Mouse (Mus musculus): ENCODE measurements at regions not wholly inside any gene's neighbourhood (a gene's known extent, or its start where the extent isn't known, plus 50 kb on each side); places are given as distances from the start of the nearest gene placed in this dataset.

DNA sequence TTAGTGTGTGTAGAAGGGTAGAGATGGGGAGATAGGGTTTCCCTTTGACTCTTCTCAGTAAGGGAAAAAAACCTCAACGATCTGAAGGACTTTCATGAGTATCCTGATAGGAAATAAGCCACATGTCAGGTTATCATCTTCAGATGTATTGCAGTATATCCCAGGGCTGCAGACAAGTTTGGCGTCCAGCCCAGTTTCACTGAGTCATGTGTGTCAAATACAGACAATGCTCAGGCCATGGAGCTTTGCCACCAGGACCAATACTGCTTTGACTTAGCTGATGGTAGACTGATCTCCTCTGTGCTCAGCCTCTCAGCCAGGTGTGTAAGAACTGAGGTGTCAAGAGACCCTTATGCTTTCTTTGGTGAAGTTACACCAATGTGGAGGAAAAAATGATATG is 62.9 kb downstream of the Cst10 start:
- Histone ChIP-seq H3K4me1 (replicated peaks) (no peaks in the 10 kb centered on the region), H3K36me3 (no peaks in the 10 kb centered on the region), H3K9ac (no peak overlapping the region), H3K27me3 (no peaks in the 10 kb centered on the region), H3K4me2 (no peak overlapping the region), H3K9me3 (replicated peaks) (no peaks in the 10 kb centered on the region), H3K27ac (no peak overlapping the region), H3K4me3 (no peak overlapping the region)
- ATAC-seq (replicated peaks; ENCODE audit: insufficient number of reproducible peaks, insufficient read depth, low FRiP score, low read depth): no peak
- WGBS: 67% methylated on average over 2 of the region's 2 CpGs

DNA sequence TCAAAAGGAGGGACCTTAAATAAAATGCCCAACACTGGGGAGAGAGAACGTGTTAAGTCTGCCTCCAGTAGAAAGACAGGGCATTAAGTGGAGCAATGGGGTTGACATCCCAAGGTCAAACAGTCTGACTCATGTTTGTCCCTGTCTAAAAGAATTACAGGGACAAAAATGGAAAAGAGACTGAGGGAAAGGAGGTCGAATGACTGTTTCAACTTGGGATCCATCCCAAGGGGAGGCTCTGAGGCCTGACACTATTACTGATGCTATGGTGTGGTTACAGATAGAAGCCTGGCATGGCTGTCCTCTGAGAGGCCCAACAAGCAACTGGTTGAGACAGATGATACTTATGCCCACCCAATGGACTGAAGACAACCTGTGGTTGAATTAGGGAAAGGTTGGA is 67.6 kb downstream of the Cst10 start:
- Histone ChIP-seq H3K4me3 (no peak overlapping the region), H3K27ac (no peak overlapping the region), H3K36me3 (no peaks in the 10 kb centered on the region), H3K4me1 (replicated peaks) (no peaks in the 10 kb centered on the region), H3K4me2 (no peak overlapping the region), H3K9ac (no peak overlapping the region), H3K27me3 (no peaks in the 10 kb centered on the region), H3K9me3 (replicated peaks) (no peaks in the 10 kb centered on the region)
- no peak for ATAC-seq (replicated peaks; ENCODE audit: insufficient number of reproducible peaks, insufficient read depth, low FRiP score, low read depth)
- WGBS: 57% methylated on average over 2 of the region's 2 CpGs

DNA sequence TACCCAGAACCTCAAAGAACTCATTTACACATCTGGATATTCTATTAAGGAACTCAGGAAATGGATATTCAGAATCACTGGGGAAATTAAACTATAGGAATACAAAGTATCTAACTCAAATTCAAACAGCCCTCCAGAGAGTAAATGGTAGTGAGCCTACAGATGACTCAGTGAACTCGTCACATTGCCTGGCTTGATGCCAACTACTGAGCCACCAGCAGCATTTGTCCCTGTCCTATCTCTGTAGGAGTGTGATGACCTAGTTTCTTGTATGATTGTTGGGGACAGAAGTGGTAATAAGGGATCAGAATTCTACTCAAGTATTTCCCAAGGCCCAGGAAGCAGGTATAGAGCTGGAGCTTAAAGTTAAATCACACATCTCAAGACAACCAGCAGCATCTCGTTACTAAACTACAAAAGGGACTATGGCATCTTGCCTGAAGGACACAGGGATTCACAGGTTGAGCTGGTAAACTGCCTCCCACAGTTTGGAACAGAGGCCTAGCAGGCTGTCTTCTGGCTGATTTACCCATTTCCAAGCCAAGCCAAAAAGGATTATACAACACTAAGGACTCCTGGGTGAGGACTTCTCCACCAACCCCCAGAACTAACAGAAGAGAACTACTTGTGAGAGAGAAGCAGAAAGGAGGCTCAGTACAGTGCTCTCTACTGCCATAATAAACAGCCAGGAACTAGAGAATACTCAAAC is 88.6 kb downstream of the Cst10 start:
- Histone ChIP-seq H3K4me3 (no peak overlapping the region), H3K27ac (no peak overlapping the region), H3K9me3 (replicated peaks) (no peaks in the 10 kb centered on the region), H3K4me1 (replicated peaks) (no peaks in the 10 kb centered on the region), H3K36me3 (no peaks in the 10 kb centered on the region), H3K27me3 (no peaks in the 10 kb centered on the region), H3K4me2 (no peak overlapping the region), H3K9ac (no peak overlapping the region)
- WGBS: 48% methylated on average over 2 of the region's 2 CpGs
- ATAC-seq (replicated peaks; ENCODE audit: insufficient number of reproducible peaks, insufficient read depth, low FRiP score, low read depth): no peak

DNA sequence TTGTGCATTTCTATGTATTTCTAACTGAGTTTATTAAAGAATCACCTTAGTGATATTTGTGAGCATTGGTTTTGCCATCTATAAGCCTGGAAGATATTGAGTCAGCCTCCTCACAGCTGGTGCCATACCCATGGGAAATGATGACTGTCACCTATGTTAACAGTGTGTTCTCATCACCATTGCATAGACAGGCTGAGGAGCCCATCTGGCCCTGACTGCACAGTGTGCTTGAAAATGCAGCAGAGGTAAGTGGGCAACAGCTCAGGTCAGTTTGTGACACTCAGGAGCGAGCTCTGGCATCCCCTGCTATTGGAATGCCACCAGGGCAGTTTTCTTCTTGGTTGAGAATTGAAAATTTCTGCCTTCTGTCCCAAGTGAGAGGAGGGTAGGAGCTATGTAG is 108.0 kb downstream of the Cst10 start:
- no peaks in the 10 kb centered on the region for H3K9me3 ChIP-seq (replicated peaks)
- whole genome bisulfite sequencing: 70% methylated on average over 1 of the region's 1 CpGs
- no peak overlapping the region for H3K9ac ChIP-seq
- no peaks in the 10 kb centered on the region for H3K36me3 ChIP-seq
- ATAC-seq (replicated peaks; ENCODE audit: insufficient number of reproducible peaks, insufficient read depth, low FRiP score, low read depth): no peak
- no peak overlapping the region for H3K4me3 ChIP-seq
- H3K4me1 ChIP-seq (replicated peaks): no peaks in the 10 kb centered on the region
- H3K27ac ChIP-seq: no peak overlapping the region
- H3K27me3 ChIP-seq: no peaks in the 10 kb centered on the region
- H3K4me2 ChIP-seq: no peak overlapping the region

DNA sequence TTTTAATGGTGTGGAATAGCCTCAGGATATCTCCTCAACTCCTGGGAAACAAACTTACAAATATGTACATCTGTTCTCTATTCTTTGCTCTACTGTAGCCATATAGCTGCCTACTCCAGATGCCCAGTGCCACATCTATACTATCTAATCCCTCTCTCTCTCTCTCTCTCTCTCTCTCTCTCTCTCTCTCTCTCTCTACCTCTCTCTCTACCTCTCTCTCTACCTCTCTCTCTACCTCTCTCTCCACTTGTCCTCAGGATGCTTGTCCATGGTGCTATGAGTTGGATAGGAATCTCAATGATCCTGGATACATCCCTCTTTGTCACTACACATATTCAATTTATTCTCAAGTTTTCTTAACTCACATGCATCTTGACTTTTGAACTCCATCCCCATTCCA is 119.6 kb downstream of the Cst10 start:
- Histone ChIP-seq H3K27me3 (no peaks in the 10 kb centered on the region), H3K36me3 (no peaks in the 10 kb centered on the region), H3K4me1 (replicated peaks) (no peaks in the 10 kb centered on the region), H3K27ac (no peak overlapping the region), H3K9ac (no peak overlapping the region), H3K9me3 (replicated peaks) (no peaks in the 10 kb centered on the region), H3K4me2 (no peak overlapping the region), H3K4me3 (no peak overlapping the region)
- no peak for ATAC-seq (replicated peaks; ENCODE audit: insufficient number of reproducible peaks, insufficient read depth, low FRiP score, low read depth)

DNA sequence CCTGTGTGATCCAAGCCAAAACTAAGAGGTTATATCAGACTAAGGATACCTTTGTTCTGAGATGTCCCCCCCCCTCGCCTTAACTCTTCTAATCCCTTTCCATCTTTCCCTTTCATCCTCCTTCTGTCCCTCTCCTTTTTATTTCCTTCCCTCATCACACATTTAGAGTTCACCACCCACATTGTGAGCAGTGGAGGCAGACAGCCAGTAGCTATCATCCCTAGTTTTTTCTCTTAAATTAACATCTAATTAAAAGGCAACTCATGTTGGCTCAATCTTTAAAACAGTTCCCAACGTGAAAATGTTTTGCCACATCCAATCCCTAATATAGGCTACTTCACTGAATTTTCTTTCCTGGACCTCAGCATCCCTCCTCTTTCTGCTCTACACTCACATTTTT is 138.0 kb downstream of the Cst10 start:
- 60% methylated on average over 2 of the region's 2 CpGs for WGBS
- H3K9ac ChIP-seq: no peak overlapping the region
- no peak overlapping the region for H3K4me2 ChIP-seq
- ATAC-seq (replicated peaks; ENCODE audit: insufficient number of reproducible peaks, insufficient read depth, low FRiP score, low read depth): no peak
- no peaks in the 10 kb centered on the region for H3K27me3 ChIP-seq
- H3K4me1 ChIP-seq (replicated peaks): no peaks in the 10 kb centered on the region
- no peaks in the 10 kb centered on the region for H3K36me3 ChIP-seq
- no peak overlapping the region for H3K27ac ChIP-seq
- no peak overlapping the region for H3K4me3 ChIP-seq
- no peaks in the 10 kb centered on the region for H3K9me3 ChIP-seq (replicated peaks)

DNA sequence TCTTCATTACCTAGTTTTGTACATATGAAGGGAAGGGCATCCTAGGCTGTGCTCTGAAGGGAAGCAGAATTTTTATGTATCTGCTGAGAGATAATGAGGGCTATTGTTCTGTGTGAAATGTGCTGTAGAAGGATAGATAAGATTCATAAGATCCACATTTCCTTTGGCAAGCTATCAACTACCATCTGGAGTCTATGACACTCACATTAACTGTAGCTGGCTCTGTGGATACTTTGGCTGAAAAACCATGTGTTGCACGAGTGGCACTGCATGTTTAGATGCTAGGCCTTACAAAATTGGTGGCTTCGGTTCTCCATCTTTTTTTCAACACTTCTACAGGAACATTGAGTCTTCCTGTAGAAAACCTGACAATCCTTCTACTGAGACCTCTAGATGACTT is 140.9 kb downstream of the Cst10 start:
- H3K4me3 ChIP-seq: no peak overlapping the region
- no peak overlapping the region for H3K4me2 ChIP-seq
- no peak overlapping the region for H3K27ac ChIP-seq
- no peaks in the 10 kb centered on the region for H3K27me3 ChIP-seq
- 44% methylated on average over 2 of the region's 2 CpGs for WGBS
- no peak overlapping the region for H3K9ac ChIP-seq
- ATAC-seq (replicated peaks; ENCODE audit: insufficient number of reproducible peaks, insufficient read depth, low FRiP score, low read depth): no peak
- H3K36me3 ChIP-seq: no peaks in the 10 kb centered on the region
- no peaks in the 10 kb centered on the region for H3K9me3 ChIP-seq (replicated peaks)
- no peaks in the 10 kb centered on the region for H3K4me1 ChIP-seq (replicated peaks)

DNA sequence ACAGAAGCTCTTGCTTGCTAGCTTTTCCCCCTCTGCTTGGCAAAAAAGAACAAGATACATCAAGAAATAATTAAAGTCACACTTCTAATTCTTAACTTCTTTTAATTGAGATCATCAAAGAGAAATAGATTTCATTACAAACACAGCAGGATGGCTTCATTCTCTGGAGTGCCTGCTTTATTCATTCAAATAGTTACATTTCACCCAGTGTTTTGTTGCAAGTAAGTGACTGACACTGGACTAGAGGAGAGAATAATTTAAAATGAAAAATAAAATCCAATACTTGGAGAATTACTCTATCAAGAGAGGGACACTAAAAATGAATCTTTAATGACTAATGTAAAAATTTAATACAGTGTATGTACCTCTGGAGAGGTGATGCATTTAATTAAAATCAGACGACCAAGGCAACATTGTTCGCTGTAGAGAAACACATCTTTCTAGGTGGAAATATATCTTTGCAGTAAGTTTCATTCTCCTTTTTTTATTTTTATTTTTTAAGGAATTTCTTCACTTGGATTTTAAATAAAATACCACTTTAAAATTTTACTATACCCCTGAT is 141.9 kb downstream of the Cst10 start:
- no peaks in the 10 kb centered on the region for H3K9me3 ChIP-seq (replicated peaks)
- 82% methylated on average over 2 of the region's 2 CpGs for WGBS
- no peaks in the 10 kb centered on the region for H3K27me3 ChIP-seq
- no peaks in the 10 kb centered on the region for H3K36me3 ChIP-seq
- no peak overlapping the region for H3K4me2 ChIP-seq
- ATAC-seq (replicated peaks; ENCODE audit: insufficient number of reproducible peaks, insufficient read depth, low FRiP score, low read depth): no peak
- no peak overlapping the region for H3K4me3 ChIP-seq
- no peaks in the 10 kb centered on the region for H3K4me1 ChIP-seq (replicated peaks)
- H3K9ac ChIP-seq: no peak overlapping the region
- no peak overlapping the region for H3K27ac ChIP-seq

DNA sequence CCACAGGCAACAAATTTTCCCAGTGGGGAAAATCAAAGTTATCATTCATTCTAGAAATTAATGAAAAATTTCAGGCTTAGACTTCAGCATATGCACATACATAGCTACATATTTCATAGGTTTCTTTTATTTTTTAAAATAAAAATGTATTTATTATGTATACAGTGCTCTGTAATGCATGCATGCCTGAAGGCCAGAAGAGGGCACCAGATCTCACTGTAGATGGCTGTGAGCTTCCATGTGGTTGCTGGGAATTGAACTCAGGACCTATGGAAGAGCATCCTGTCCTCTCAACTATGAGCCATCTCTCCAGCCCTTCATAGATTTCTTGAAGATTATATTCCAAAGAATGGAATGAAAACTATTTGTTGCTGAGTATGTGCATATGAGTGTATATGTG is 150.4 kb downstream of the Cst10 start:
- H3K27me3 ChIP-seq: no peaks in the 10 kb centered on the region

DNA sequence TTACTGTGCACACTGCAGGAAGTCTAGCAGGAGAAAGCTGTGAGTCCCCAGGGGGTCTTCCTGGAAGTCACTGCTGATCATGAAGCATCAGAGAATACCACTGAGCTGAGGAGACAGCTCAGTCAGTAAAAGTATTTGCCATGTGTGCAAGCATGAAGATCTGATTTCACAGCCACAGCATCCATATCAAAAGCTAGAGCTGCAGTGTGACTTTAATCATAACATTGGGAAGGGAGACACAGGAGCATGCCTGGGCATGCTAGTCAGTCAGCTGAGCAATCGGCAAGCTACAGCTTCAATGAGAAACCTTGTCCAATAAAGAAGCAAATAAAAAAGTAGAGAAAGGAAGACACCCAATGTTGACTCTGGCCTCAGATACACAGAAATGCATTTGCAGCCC is 168.9 kb downstream of the Cst10 start:
- 73% methylated on average over 1 of the region's 1 CpGs for WGBS

More for the DNA sequence above, 150.4 kb downstream of the Cst10 start:
- H3K9me3 ChIP-seq (replicated peaks): no peaks in the 10 kb centered on the region
- H3K4me2 ChIP-seq: no peak overlapping the region
- no peak overlapping the region for H3K27ac ChIP-seq
- no peaks in the 10 kb centered on the region for H3K4me1 ChIP-seq (replicated peaks)
- no peak overlapping the region for H3K4me3 ChIP-seq
- H3K9ac ChIP-seq: no peak overlapping the region
- no peak for ATAC-seq (replicated peaks; ENCODE audit: insufficient number of reproducible peaks, insufficient read depth, low FRiP score, low read depth)
- H3K36me3 ChIP-seq: no peaks in the 10 kb centered on the region

DNA sequence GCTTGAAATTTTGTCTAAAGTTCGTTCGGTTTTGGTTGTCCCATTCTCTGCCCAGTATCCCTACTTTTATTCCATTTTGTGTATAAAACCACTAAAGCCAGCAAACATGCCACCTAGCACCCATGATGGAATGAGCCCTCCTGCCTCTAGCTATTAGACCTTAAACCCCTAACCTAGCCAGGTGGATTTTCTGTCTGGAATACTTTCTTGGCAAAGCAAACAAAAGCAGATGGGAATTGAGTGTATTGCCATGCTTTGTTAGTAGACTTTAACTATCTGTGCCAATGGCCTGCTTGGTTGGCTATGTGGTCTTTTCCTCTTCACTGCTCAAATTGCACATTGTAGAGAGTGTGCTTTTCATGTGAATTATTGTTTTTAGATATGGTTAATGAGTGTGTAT is 197.7 kb downstream of the Cst10 start:
- WGBS: 70% methylated on average over 2 of the region's 2 CpGs
- H3K27ac ChIP-seq: no peak overlapping the region
- no peak for ATAC-seq (replicated peaks; ENCODE audit: insufficient number of reproducible peaks, insufficient read depth, low FRiP score, low read depth)
- H3K9me3 ChIP-seq (replicated peaks): no peaks in the 10 kb centered on the region
- H3K4me2 ChIP-seq: no peak overlapping the region
- no peaks in the 10 kb centered on the region for H3K36me3 ChIP-seq
- no peaks in the 10 kb centered on the region for H3K27me3 ChIP-seq
- no peaks in the 10 kb centered on the region for H3K4me1 ChIP-seq (replicated peaks)
- H3K9ac ChIP-seq: no peak overlapping the region
- no peak overlapping the region for H3K4me3 ChIP-seq

More for the DNA sequence above, 168.9 kb downstream of the Cst10 start:
- no peaks in the 10 kb centered on the region for H3K27me3 ChIP-seq
- no peak overlapping the region for H3K4me2 ChIP-seq
- no peak for ATAC-seq (replicated peaks; ENCODE audit: insufficient number of reproducible peaks, insufficient read depth, low FRiP score, low read depth)
- H3K27ac ChIP-seq: no peak overlapping the region
- H3K9ac ChIP-seq: no peak overlapping the region
- H3K9me3 ChIP-seq (replicated peaks): no peaks in the 10 kb centered on the region
- no peaks in the 10 kb centered on the region for H3K4me1 ChIP-seq (replicated peaks)
- no peak overlapping the region for H3K4me3 ChIP-seq
- no peaks in the 10 kb centered on the region for H3K36me3 ChIP-seq

DNA sequence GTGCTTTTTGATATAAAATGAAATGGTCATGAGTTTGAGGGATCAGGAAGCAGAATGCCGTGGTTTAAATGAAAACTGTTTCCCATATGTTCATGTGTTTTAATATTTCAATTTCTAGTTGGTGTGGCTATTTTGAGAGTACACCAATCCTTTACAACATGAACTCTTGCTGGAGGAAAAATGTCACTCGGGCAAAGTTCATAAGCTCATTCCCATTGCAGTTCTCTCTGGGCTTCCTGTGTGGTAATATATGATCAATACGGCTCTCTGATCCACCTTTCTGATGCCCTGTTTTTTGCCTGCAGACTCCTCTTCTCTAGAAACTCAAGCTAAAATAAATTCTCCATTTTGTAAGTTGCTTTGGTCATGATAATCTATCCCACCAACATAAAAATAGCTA is 208.5 kb downstream of the Cst10 start:
- Histone ChIP-seq H3K9me3 (replicated peaks) (no peaks in the 10 kb centered on the region), H3K4me1 (replicated peaks) (no peaks in the 10 kb centered on the region), H3K9ac (no peak overlapping the region), H3K4me2 (no peak overlapping the region), H3K27me3 (no peaks in the 10 kb centered on the region), H3K27ac (no peak overlapping the region), H3K4me3 (no peak overlapping the region), H3K36me3 (no peaks in the 10 kb centered on the region)
- no peak for ATAC-seq (replicated peaks; ENCODE audit: insufficient number of reproducible peaks, insufficient read depth, low FRiP score, low read depth)
- WGBS: 75% methylated on average over 3 of the region's 3 CpGs

Data from heart, embryonic 15.5 days (tissue).